Mouse (Mus musculus) kidney, adult 2 months (tissue): ENCODE measurements around the gene Prss42. TPM values are rescaled to one million over a fixed set of nuclear protein-coding genes. Genes with fewer than 3 reads are reported as not detected.
A peak's percentile ranks its signal among the peaks of the same experiment; 100 is the strongest.

ENCODE experiments used
- DNase-seq: peaks from one replicate; pipeline ENCODE4 v3.0.0; 2021
- H3K27ac ChIP-seq: fragments of 200-500 bp; 2 replicates; pipeline ENCODE4 v1.5.1; 2012; ENCODE audit warnings: low read depth, low read length, control low read depth, inconsistent platforms; ENCODE audit not compliant: insufficient read depth
- H3K27me3 ChIP-seq: fragments of 200-500 bp; replicated peaks from 2 replicates; pipeline ENCODE4 v1.6.1; 2012; ENCODE audit warnings: mild to moderate bottlenecking, moderate library complexity, low read length, inconsistent platforms; ENCODE audit not compliant: control insufficient read depth, insufficient read depth
- H3K36me3 ChIP-seq: fragments of 200-500 bp; 2 replicates; pipeline ENCODE4 v1.6.1; 2012; ENCODE audit warnings: mild to moderate bottlenecking, moderate library complexity, low read length, inconsistent platforms; ENCODE audit not compliant: control insufficient read depth, insufficient read depth
- H3K4me1 ChIP-seq: fragments of 200-500 bp; 2 replicates; pipeline ENCODE4 v1.6.1; 2011; ENCODE audit warnings: low read length; ENCODE audit not compliant: control insufficient read depth, insufficient read depth
- H3K4me3 ChIP-seq: fragments of 200-500 bp; 2 replicates; pipeline ENCODE4 v1.5.1; 2011; ENCODE audit warnings: mild to moderate bottlenecking, low read depth, low read length, control low read depth; ENCODE audit not compliant: insufficient read depth
- CTCF ChIP-seq: fragments of 200-500 bp; conservative IDR thresholded peaks from 2 replicates; pipeline ENCODE4 v1.5.1; 2011; ENCODE audit warnings: low read depth, mild to moderate bottlenecking, control low read depth, low read length, moderate library complexity, mixed read lengths; ENCODE audit not compliant: insufficient read depth, insufficient read length
- POLR2A ChIP-seq: fragments of 200-500 bp; IDR thresholded peaks from one replicate; pipeline ENCODE4 v1.6.1; 2011; ENCODE audit warnings: low read depth, low read length, control low read depth
- WGBS: fragments of 180-500 bp; shearing (Covaris S2); methylation state at CpG from one replicate; pipeline ENCODE4 v1.1.7; 2018; 5-methylcytosine and 5-hydroxymethylcytosine counted together
- polyA plus RNA-seq: library from polyadenylated mRNA; depleted of rRNA; stranded (reverse); fragments of >200 nt; gene quantifications from 2 replicates; pipeline ENCODE4 v1.2.3, GENCODE M21; 2012

The Prss42 gene
- polyA plus RNA-seq, 1 experiment: not detected

GRCm38 (mm10) chr9:110775269-110776022, 22.5 kb upstream of the Prss42 start:
- no peak for DNase-seq
- H3K4me3 ChIP-seq: no peak overlapping the region
- H3K27me3 ChIP-seq: no peaks in the 10 kb centered on the region
- H3K36me3 ChIP-seq: no peaks in the 10 kb centered on the region
- whole genome bisulfite sequencing: 81% methylated on average over 10 of the region's 10 CpGs
- no peak for TF ChIP-seq CTCF
- no peak for TF ChIP-seq POLR2A
- H3K4me1 ChIP-seq: no peaks in the 10 kb centered on the region
- no peak overlapping the region for H3K27ac ChIP-seq

- no peak for DNase-seq
- TF ChIP-seq CTCF (no peak), POLR2A (no peak)
- no peaks in the 10 kb centered on the region for H3K36me3 ChIP-seq
- WGBS: 80% methylated on average over 1 of the region's 1 CpGs
- H3K4me1 ChIP-seq: peaks cover 4% of the 10 kb centered on the region; the same call in 1 of the 2 replicates
- no peaks in the 10 kb centered on the region for H3K27me3 ChIP-seq
- no peak overlapping the region for H3K27ac ChIP-seq
- no peak overlapping the region for H3K4me3 ChIP-seq
Observed at GRCm38 (mm10) chr9:110778100-110778499, 19.9 kb upstream of the Prss42 start.

GRCm38 (mm10) chr9:110778559-110778958, 19.4 kb upstream of the Prss42 start:
- no peaks in the 10 kb centered on the region for H3K36me3 ChIP-seq
- no peak overlapping the region for H3K27ac ChIP-seq
- H3K4me3 ChIP-seq: no peak overlapping the region
- TF ChIP-seq CTCF (0 out of 2 replicates have a peak, but pooled peaks have one; percentile 3), POLR2A (no peak)
- 90% methylated on average over 7 of the region's 7 CpGs for WGBS
- DNase-seq: no peak
- peaks cover 4% of the 10 kb centered on the region; the same call in 1 of the 2 replicates for H3K4me1 ChIP-seq
- H3K27me3 ChIP-seq: no peaks in the 10 kb centered on the region

GRCm38 (mm10) chr9:110779242-110779913, 18.6 kb upstream of the Prss42 start:
- DNase-seq: peak; percentile 35
- Histone ChIP-seq H3K4me3 (no peak overlapping the region), H3K27ac (no peak overlapping the region), H3K27me3 (no peaks in the 10 kb centered on the region), H3K4me1 (peaks cover 4% of the 10 kb centered on the region; the same call in 1 of the 2 replicates), H3K36me3 (no peaks in the 10 kb centered on the region)
- TF ChIP-seq POLR2A (no peak), CTCF (peak; percentile 36)
- 79% methylated on average over 5 of the region's 5 CpGs for WGBS

- no peak overlapping the region for H3K27ac ChIP-seq
- peak overlapping the region; percentile 42 for H3K4me3 ChIP-seq
- DNase-seq: peak; percentile 95
- H3K36me3 ChIP-seq: no peaks in the 10 kb centered on the region
- WGBS: under 1% methylated on average over 43 of the region's 43 CpGs
- no peaks in the 10 kb centered on the region for H3K27me3 ChIP-seq
- H3K4me1 ChIP-seq: peaks cover 4% of the 10 kb centered on the region; the same call in 1 of the 2 replicates
- TF ChIP-seq POLR2A (no peak), CTCF (peak; percentile 70)
Observed at GRCm38 (mm10) chr9:110781256-110781721, 16.7 kb upstream of the Prss42 start.

GRCm38 (mm10) chr9:110781731-110782130, 16.2 kb upstream of the Prss42 start:
- TF ChIP-seq POLR2A (no peak), CTCF (0 out of 2 replicates have a peak, but pooled peaks have one; percentile 11)
- WGBS: 2% methylated on average over 23 of the region's 23 CpGs
- DNase-seq: peak; percentile 98

GRCm38 (mm10) chr9:110783611-110784010, 14.4 kb upstream of the Prss42 start:
- Histone ChIP-seq H3K4me1 (peaks cover 4% of the 10 kb centered on the region; the same call in 1 of the 2 replicates), H3K36me3 (no peaks in the 10 kb centered on the region), H3K27me3 (no peaks in the 10 kb centered on the region), H3K4me3 (no peak overlapping the region), H3K27ac (no peak overlapping the region)
- 13% methylated on average over 1 of the region's 1 CpGs for WGBS
- TF ChIP-seq POLR2A: no peak
- no peak for TF ChIP-seq CTCF
- peak; percentile 60 for DNase-seq

More at GRCm38 (mm10) chr9:110781731-110782130, 16.2 kb upstream of the Prss42 start:
- Histone ChIP-seq H3K4me1 (peaks cover 4% of the 10 kb centered on the region; the same call in 1 of the 2 replicates), H3K27ac (no peak overlapping the region), H3K36me3 (no peaks in the 10 kb centered on the region), H3K4me3 (peak overlapping the region; percentile 42), H3K27me3 (no peaks in the 10 kb centered on the region)
